Mouse (Mus musculus): ENCODE data around the gene Dhx8. TPM values are rescaled to one million over a fixed set of nuclear protein-coding genes. Genes with fewer than 3 reads are reported as not detected.

The Dhx8 gene
- polyA plus RNA-seq, 1 experiment from 2014 or later, result 16.4 TPM

- no peaks in the 10 kb centered on the region for H3K36me3 ChIP-seq (ENCODE audit: insufficient read depth, low read length)
- no peak overlapping the region for H3K27ac ChIP-seq (ENCODE audit: low read length)
Observed at GRCm38 (mm10) chr11:101697156-101697861, 35.4 kb upstream of the Dhx8 start.

GRCm38 (mm10) chr11:101698114-101698513 lies 34.6 kb upstream of the Dhx8 start:
- Histone ChIP-seq H3K27ac (ENCODE audit: low read length) (no peak overlapping the region), H3K9me3 (ENCODE audit: low read length) (no peaks in the 10 kb centered on the region), H3K4me2 (replicated peaks; ENCODE audit: low read depth, low read length) (no peak overlapping the region), H3K4me3 (ENCODE audit: low read depth, low read length) (no peak overlapping the region), H3K36me3 (ENCODE audit: insufficient read depth, low read length) (no peaks in the 10 kb centered on the region), H3K9ac (replicated peaks; ENCODE audit: low read depth) (no peak overlapping the region), H3K27me3 (replicated peaks; ENCODE audit: insufficient read depth, low read length) (no peaks in the 10 kb centered on the region), H3K4me1 (ENCODE audit: insufficient read depth, low read depth, low read length) (peaks cover 18% of the 10 kb centered on the region; the same call in 1 of the 2 replicates)
- no peak for ATAC-seq
- no peak for DNase-seq (ENCODE audit: low spot score)
- TF ChIP-seq EP300 (IDR thresholded peaks at IDR 0.05), result no peak
- TF ChIP-seq CTCF (IDR thresholded peaks at IDR 0.05), result no peak

More at GRCm38 (mm10) chr11:101697156-101697861, 35.4 kb upstream of the Dhx8 start:
- Histone ChIP-seq H3K9ac (replicated peaks; ENCODE audit: low read depth) (no peak overlapping the region), H3K4me1 (ENCODE audit: insufficient read depth, low read depth, low read length) (peaks cover 18% of the 10 kb centered on the region; the same call in 1 of the 2 replicates), H3K4me2 (replicated peaks; ENCODE audit: low read depth, low read length) (no peak overlapping the region), H3K4me3 (ENCODE audit: low read depth, low read length) (no peak overlapping the region), H3K27me3 (replicated peaks; ENCODE audit: insufficient read depth, low read length) (no peaks in the 10 kb centered on the region), H3K9me3 (ENCODE audit: low read length) (no peaks in the 10 kb centered on the region)
- DNase-seq (ENCODE audit: low spot score) (no peak), ATAC-seq (no peak)
- WGBS, result 86% methylated on average over 9 of the region's 9 CpGs
- TF ChIP-seq EP300 (IDR thresholded peaks at IDR 0.05), result no peak
- no peak for TF ChIP-seq CTCF (IDR thresholded peaks at IDR 0.05)

DNA sequence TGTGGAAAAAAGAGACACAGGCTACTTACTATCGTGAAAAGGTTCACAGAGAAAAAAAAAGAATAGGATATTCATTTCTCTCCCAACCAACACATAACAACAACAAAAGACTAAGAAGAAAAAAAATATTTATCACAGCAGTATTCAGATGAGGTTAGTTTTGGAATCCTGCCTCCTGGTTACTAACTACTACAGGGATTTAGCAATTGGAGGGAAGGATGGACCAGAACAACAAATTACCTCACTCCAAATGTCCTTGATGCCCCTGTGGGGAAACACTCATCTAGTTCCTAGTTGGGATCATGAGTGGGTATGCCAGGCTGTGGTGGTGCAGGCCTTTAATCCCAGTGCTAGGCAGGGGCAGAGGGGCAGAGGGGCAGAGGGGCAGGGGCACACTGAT lies 33.2 kb upstream of the Dhx8 start:
- H3K9me3 ChIP-seq (ENCODE audit: low read length), result no peaks in the 10 kb centered on the region
- H3K4me3 ChIP-seq (ENCODE audit: low read depth, low read length), result no peak overlapping the region
- H3K4me2 ChIP-seq (replicated peaks; ENCODE audit: low read depth, low read length), result no peak overlapping the region
- no peaks in the 10 kb centered on the region for H3K36me3 ChIP-seq (ENCODE audit: insufficient read depth, low read length)
- 86% methylated on average over 1 of the region's 1 CpGs for WGBS
- H3K27ac ChIP-seq (ENCODE audit: low read length), result no peak overlapping the region
- no peaks in the 10 kb centered on the region for H3K27me3 ChIP-seq (replicated peaks; ENCODE audit: insufficient read depth, low read length)
- DNase-seq (ENCODE audit: low spot score) (no peak), ATAC-seq (no peak)
- H3K4me1 ChIP-seq (ENCODE audit: insufficient read depth, low read depth, low read length), result peaks cover 18% of the 10 kb centered on the region; the same call in 1 of the 2 replicates
- no peak overlapping the region for H3K9ac ChIP-seq (replicated peaks; ENCODE audit: low read depth)
- no peak for TF ChIP-seq CTCF (IDR thresholded peaks at IDR 0.05)
- no peak for TF ChIP-seq EP300 (IDR thresholded peaks at IDR 0.05)

- H3K27me3 ChIP-seq (replicated peaks; ENCODE audit: insufficient read depth, low read length), result no peaks in the 10 kb centered on the region
- peaks cover 18% of the 10 kb centered on the region; the same call in 1 of the 2 replicates for H3K4me1 ChIP-seq (ENCODE audit: insufficient read depth, low read depth, low read length)
- H3K9ac ChIP-seq (replicated peaks; ENCODE audit: low read depth), result no peak overlapping the region
- no peak for DNase-seq (ENCODE audit: low spot score)
- no peak overlapping the region; the same call in 1 of the 2 replicates for H3K4me2 ChIP-seq (replicated peaks; ENCODE audit: low read depth, low read length)
- H3K36me3 ChIP-seq (ENCODE audit: insufficient read depth, low read length), result no peaks in the 10 kb centered on the region
- H3K4me3 ChIP-seq (ENCODE audit: low read depth, low read length), result no peak overlapping the region
- H3K27ac ChIP-seq (ENCODE audit: low read length), result peak overlapping the region; percentile 71
- whole genome bisulfite sequencing, result 37% methylated on average over 7 of the region's 7 CpGs
- H3K9me3 ChIP-seq (ENCODE audit: low read length), result no peaks in the 10 kb centered on the region
- ATAC-seq, result no peak
- TF ChIP-seq CTCF (IDR thresholded peaks at IDR 0.05), result no peak
- TF ChIP-seq EP300 (IDR thresholded peaks at IDR 0.05), result no peak
Observed at GRCm38 (mm10) chr11:101699991-101700390, 32.7 kb upstream of the Dhx8 start.

- no peaks in the 10 kb centered on the region for H3K27me3 ChIP-seq (replicated peaks; ENCODE audit: insufficient read depth, low read length)
- H3K9me3 ChIP-seq (ENCODE audit: low read length), result no peaks in the 10 kb centered on the region
- no peaks in the 10 kb centered on the region for H3K36me3 ChIP-seq (ENCODE audit: insufficient read depth, low read length)
- 5% methylated on average over 12 of the region's 12 CpGs for WGBS
- H3K4me2 ChIP-seq (replicated peaks; ENCODE audit: low read depth, low read length), result no peak overlapping the region; the same call in 1 of the 2 replicates
- H3K27ac ChIP-seq (ENCODE audit: low read length), result peak overlapping the region; percentile 71
- TF ChIP-seq CTCF (IDR thresholded peaks at IDR 0.05), result no peak
- TF ChIP-seq EP300 (IDR thresholded peaks at IDR 0.05), result peak; percentile 96
- no peak overlapping the region for H3K4me3 ChIP-seq (ENCODE audit: low read depth, low read length)
- peaks cover 16% of the 10 kb centered on the region; the same call in 1 of the 2 replicates for H3K4me1 ChIP-seq (ENCODE audit: insufficient read depth, low read depth, low read length)
- no peak overlapping the region for H3K9ac ChIP-seq (replicated peaks; ENCODE audit: low read depth)
- ATAC-seq (peak; percentile 90), DNase-seq (ENCODE audit: low spot score) (peak; percentile 90)
Observed at GRCm38 (mm10) chr11:101700446-101700845, 32.3 kb upstream of the Dhx8 start.

DNA sequence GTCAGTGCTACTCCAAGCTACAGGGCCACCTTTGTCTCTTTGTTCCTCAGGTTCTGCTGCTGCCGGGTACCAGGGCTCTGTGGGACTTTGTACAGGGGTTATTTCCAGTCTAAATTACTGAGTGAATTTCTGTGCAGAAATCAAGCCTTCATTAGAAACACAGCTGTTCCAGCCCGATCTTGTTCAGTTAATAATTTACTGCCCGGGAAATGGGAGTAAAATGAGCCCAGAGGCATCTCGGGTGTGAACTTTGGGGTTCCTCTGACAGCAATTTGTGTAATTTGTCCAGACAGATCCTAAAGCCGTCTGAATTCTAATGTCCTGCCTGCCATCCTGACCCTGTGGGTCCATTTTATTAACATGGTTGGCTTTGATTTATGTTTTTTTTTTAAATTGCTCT lies 28.6 kb upstream of the Dhx8 start:
- no peak overlapping the region for H3K4me2 ChIP-seq (replicated peaks; ENCODE audit: low read depth, low read length)
- ATAC-seq (no peak), DNase-seq (ENCODE audit: low spot score) (no peak)
- no peak overlapping the region for H3K9ac ChIP-seq (replicated peaks; ENCODE audit: low read depth)
- no peak for TF ChIP-seq EP300 (IDR thresholded peaks at IDR 0.05)
- TF ChIP-seq CTCF (IDR thresholded peaks at IDR 0.05), result no peak
- H3K27me3 ChIP-seq (replicated peaks; ENCODE audit: insufficient read depth, low read length), result no peaks in the 10 kb centered on the region
- WGBS, result 44% methylated on average over 5 of the region's 5 CpGs
- H3K9me3 ChIP-seq (ENCODE audit: low read length), result no peaks in the 10 kb centered on the region
- H3K36me3 ChIP-seq (ENCODE audit: insufficient read depth, low read length), result no peaks in the 10 kb centered on the region
- no peak overlapping the region for H3K27ac ChIP-seq (ENCODE audit: low read length)
- peaks cover 12% of the 10 kb centered on the region; the same call in 1 of the 2 replicates for H3K4me1 ChIP-seq (ENCODE audit: insufficient read depth, low read depth, low read length)
- H3K4me3 ChIP-seq (ENCODE audit: low read depth, low read length), result no peak overlapping the region
